Mouse (Mus musculus): ENCODE measurements at regions not wholly inside any gene's neighbourhood (a gene's known extent, or its start where the extent isn't known, plus 50 kb on each side); places are given as distances from the start of the nearest gene placed in this dataset. TPM values are rescaled to one million over a fixed set of nuclear protein-coding genes. Genes with fewer than 3 reads are reported as not detected.

DNA sequence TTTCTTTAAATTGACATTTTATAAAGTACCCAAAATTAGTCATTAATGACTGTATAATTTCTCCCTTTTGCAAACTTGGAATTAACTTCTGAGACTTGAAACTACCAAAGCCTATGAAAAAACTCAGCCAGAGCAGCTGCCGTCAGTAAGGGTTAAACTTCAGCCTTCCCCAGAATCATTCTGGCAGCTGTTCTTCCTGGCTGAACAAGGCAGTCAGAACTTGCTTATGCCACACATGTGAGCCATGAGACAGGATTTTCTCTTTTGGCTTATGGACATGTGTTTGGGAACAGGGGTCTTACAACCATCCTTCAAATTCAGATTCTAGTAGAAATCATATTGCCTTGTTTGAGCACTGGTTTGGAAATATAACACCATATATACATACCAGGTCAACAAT, 422.4 kb upstream of the Fat1 start:
- no peaks in the 10 kb centered on the region for H3K4me1 ChIP-seq
- H3K9me3 ChIP-seq, result no peaks in the 10 kb centered on the region
- no peak overlapping the region for H3K4me3 ChIP-seq
- H3K36me3 ChIP-seq, result no peaks in the 10 kb centered on the region
- 83% methylated on average over 1 of the region's 1 CpGs for WGBS
- no peak for ATAC-seq (ENCODE audit: extremely low read depth, insufficient number of reproducible peaks, low FRiP score, low TSS enrichment)
- H3K27me3 ChIP-seq (replicated peaks), result no peaks in the 10 kb centered on the region
- no peak overlapping the region for H3K27ac ChIP-seq (replicated peaks)
- H3K9ac ChIP-seq, result no peak overlapping the region
- H3K4me2 ChIP-seq, result no peak overlapping the region

DNA sequence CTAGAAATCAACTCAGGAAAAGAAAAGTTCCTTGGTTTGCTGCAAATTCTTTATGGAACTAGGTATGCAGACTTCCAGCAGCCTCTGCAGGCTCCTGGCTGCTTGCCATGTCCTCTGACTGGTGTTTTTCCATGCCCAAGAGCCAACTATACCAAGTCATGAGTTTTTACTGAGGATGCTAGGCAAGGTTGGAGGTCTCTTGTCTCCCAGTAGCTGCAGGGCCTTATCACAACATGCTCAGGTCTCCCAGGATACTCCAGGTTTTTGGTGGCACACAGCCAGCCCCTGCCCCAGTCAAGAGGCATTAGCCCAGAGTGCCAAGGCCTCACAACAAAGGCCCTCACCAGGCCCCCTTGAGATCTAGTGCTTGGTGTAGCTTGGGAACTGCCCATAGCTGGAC, 409.3 kb upstream of the Fat1 start:
- peak overlapping the region; percentile 68 for H3K27ac ChIP-seq (replicated peaks)

DNA sequence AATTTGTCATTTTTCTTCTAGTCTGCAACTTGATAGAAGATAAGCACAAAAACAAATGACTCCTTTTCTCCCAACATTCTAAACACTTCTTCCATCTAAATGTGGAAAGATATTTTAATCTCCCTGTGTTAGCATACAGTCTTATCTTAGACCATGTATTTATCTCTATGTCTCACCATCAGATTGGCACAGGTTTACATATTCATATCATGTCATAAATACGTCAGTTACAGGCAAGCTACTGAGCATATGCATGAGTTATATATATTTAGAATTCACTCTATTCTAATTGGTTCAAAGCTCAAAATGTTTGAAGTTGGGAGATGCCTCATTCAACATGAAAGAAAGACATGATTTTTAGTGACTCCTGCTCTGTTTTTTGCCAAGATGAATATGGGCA, 405.6 kb upstream of the Fat1 start:
- no peak overlapping the region for H3K9ac ChIP-seq
- H3K27ac ChIP-seq (replicated peaks), result no peak overlapping the region
- WGBS, result 69% methylated on average over 1 of the region's 1 CpGs
- H3K36me3 ChIP-seq, result no peaks in the 10 kb centered on the region
- no peaks in the 10 kb centered on the region for H3K27me3 ChIP-seq (replicated peaks)
- H3K9me3 ChIP-seq, result no peaks in the 10 kb centered on the region
- H3K4me2 ChIP-seq, result no peak overlapping the region
- H3K4me1 ChIP-seq, result peaks cover 16% of the 10 kb centered on the region
- ATAC-seq (ENCODE audit: extremely low read depth, insufficient number of reproducible peaks, low FRiP score, low TSS enrichment), result no peak
- H3K4me3 ChIP-seq, result no peak overlapping the region

More for the DNA sequence above, 409.3 kb upstream of the Fat1 start:
- no peak; the same call in 1 of the 2 replicates for ATAC-seq (ENCODE audit: extremely low read depth, insufficient number of reproducible peaks, low FRiP score, low TSS enrichment)
- H3K4me2 ChIP-seq, result no peak overlapping the region
- no peak overlapping the region for H3K9ac ChIP-seq
- H3K4me3 ChIP-seq, result no peak overlapping the region
- H3K4me1 ChIP-seq, result peaks cover 19% of the 10 kb centered on the region
- no peaks in the 10 kb centered on the region for H3K9me3 ChIP-seq
- H3K27me3 ChIP-seq (replicated peaks), result no peaks in the 10 kb centered on the region
- no peaks in the 10 kb centered on the region for H3K36me3 ChIP-seq

DNA sequence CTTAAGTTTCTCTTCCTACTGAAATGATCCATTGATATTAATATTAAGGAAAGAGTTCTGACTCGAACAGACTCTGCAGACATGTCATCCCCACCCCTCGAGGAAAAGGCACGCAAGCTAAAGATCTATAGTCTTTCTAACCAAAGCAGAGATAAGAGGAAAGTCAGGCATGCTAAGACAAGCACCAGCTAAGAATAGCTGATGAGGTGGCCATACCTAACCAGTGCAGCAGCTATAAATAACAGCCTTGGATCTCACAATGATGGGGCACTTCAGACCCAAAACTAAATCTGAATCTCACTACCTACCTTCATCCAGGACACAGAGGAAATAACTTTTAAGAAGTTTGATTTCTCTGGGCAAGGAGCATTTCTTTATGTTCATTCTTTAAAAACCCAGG, 386.4 kb upstream of the Fat1 start:
- Histone ChIP-seq H3K27ac (replicated peaks) (peak overlapping the region; percentile 44; the same call in 1 of the 2 replicates), H3K4me2 (peak overlapping the region; percentile 20; the same call in 1 of the 2 replicates), H3K4me1 (peaks cover 14% of the 10 kb centered on the region), H3K27me3 (replicated peaks) (no peaks in the 10 kb centered on the region), H3K9me3 (no peaks in the 10 kb centered on the region), H3K36me3 (no peaks in the 10 kb centered on the region), H3K9ac (no peak overlapping the region), H3K4me3 (no peak overlapping the region)
- WGBS, result 23% methylated on average over 3 of the region's 3 CpGs
- ATAC-seq (ENCODE audit: extremely low read depth, insufficient number of reproducible peaks, low FRiP score, low TSS enrichment), result no peak

DNA sequence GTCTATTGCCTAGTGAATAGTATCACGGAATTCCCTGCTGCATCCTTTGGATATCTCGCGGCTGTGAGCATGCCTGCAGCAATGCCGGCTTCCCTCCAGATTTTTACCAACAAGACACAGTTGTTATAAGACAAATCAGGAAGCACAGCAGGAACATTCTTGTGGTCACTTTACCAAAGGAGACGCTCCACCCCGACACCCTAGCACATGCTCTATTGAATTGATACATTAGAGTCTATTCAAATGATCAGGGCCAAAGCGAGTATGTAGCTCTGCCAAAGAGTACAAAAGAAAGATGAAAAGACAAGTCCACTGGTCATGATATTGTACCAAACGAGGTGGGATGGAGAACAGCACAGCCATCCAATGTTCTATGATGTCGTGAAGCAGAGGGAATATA, 376.1 kb upstream of the Fat1 start:
- Histone ChIP-seq H3K4me2 (no peak overlapping the region), H3K4me3 (no peak overlapping the region), H3K4me1 (no peaks in the 10 kb centered on the region), H3K9me3 (no peaks in the 10 kb centered on the region), H3K27me3 (replicated peaks) (no peaks in the 10 kb centered on the region), H3K9ac (no peak overlapping the region), H3K27ac (replicated peaks) (no peak overlapping the region), H3K36me3 (no peaks in the 10 kb centered on the region)
- 81% methylated on average over 9 of the region's 9 CpGs for WGBS
- no peak for ATAC-seq (ENCODE audit: extremely low read depth, insufficient number of reproducible peaks, low FRiP score, low TSS enrichment)

DNA sequence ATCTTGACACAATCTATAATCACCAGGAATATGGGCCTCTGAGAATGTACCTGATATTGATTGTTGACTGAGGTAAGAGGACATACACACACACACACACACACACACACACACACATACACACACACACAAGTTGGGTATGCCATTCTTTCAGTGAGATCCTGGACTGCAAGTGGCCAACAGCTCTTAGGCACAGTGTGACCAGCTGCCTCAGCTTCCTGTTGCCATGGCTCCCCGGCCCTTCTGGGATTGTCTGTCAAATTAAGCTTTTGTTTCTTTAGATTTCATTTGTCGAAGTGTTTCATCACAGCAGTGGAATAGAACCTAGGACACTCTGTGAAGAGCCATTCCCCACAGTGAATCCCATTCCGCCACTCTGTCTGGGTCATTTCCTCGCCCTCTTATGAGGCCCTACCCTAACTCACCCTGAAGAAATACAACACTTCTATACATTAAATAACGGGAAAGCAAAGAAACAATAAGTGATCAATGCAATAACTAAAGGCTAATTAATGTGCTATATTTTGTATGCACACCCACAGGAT, 358.9 kb upstream of the Fat1 start:
- Histone ChIP-seq H3K36me3 (no peaks in the 10 kb centered on the region), H3K27me3 (replicated peaks) (no peaks in the 10 kb centered on the region)
- 73% methylated on average over 5 of the region's 5 CpGs for WGBS

DNA sequence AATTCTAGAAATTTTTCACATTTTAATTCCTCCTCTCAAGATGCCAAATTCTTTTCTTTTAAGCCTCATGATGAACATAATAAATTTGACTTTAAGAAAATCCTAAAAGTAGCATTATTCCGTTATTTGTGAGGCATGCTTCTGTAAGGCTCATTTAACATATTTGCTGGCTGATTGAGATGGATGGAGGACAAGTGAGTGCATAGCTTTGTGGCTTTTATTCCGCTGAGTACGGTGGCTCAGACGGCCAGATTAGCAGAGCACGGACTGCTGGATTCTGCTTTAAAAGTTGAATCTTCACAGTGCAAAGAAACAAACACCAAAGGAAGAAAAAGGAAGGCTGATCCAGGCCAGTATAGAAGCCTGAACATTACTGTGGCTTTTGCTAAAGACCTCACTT, 358.3 kb upstream of the Fat1 start:
- Histone ChIP-seq H3K27ac (replicated peaks) (no peak overlapping the region), H3K4me2 (no peak overlapping the region), H3K4me3 (no peak overlapping the region), H3K4me1 (no peaks in the 10 kb centered on the region), H3K36me3 (no peaks in the 10 kb centered on the region), H3K9me3 (no peaks in the 10 kb centered on the region), H3K9ac (no peak overlapping the region), H3K27me3 (replicated peaks) (no peaks in the 10 kb centered on the region)
- 78% methylated on average over 5 of the region's 5 CpGs for WGBS
- ATAC-seq (ENCODE audit: extremely low read depth, insufficient number of reproducible peaks, low FRiP score, low TSS enrichment), result no peak

More for the DNA sequence above, 358.9 kb upstream of the Fat1 start:
- H3K27ac ChIP-seq (replicated peaks), result no peak overlapping the region
- no peak overlapping the region for H3K4me2 ChIP-seq
- no peak overlapping the region for H3K4me3 ChIP-seq
- H3K9me3 ChIP-seq, result no peaks in the 10 kb centered on the region
- no peaks in the 10 kb centered on the region for H3K4me1 ChIP-seq
- H3K9ac ChIP-seq, result no peak overlapping the region
- ATAC-seq (ENCODE audit: extremely low read depth, insufficient number of reproducible peaks, low FRiP score, low TSS enrichment), result no peak

Small RNA genes in the stretch of these regions (microRNA-seq; reads per million reads assigned to microRNA genes)
- gene Gm26241, result not detected

Data from heart, embryonic 13.5 days (tissue).